Mouse (Mus musculus): Measurements from ENCODE around the gene Gnao1.

DNA sequence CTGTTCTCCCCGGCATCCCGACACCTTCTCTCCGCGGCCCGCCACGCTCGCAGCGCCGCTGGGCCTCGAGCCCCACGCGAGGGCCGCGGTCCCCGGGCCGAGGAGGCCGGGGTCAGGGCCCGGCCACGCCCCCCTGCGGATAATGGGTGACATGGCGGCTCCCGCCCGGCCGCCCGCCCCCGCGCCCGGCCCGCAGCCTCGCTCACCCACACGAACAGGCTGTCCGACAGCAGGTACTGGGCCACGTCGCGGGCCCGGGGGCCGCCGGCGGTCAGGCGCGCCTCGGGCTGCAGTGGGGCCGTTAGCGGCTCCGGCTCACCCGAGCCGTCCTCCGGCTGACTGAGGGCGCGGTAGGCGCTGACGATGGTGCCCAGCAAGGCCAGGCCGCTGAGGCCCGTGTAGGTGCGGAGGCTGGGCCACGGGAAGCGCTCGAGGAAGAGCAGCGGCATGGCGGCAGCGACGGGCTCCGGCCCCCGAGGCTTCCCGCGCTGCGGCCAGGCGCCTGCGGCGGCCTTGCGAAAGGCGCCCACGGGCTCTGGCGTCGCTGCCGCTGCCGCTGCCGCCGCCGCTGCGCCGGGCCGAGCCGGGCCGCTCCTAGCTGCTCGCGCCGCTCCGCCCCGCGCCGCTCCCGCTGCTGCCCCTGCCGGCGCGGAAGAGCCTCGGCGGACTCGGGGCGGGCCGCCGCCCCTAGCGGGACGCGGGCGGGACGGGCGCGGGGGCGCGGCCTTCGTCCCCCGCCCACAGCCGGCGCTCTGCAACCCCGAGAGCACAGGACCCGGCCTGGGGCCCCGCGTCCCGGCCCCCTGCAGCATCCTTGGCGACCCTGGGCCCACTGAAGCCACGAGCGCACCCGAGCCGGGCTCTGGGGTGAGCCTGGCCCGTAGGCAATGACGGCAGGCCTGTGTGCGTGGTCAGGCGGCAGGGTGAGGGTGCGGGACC lies 202.5 kb downstream of the Gnao1 start, which contains the start of gene Amfr:
- peak; percentile 29; the same call in 1 of the 2 replicates for TF ChIP-seq CTCF (IDR thresholded peaks at IDR 0.05; ENCODE audit: insufficient read depth, low read depth, low read length)
- TF ChIP-seq POLR2A (IDR thresholded peaks at IDR 0.05; ENCODE audit: insufficient read depth, low read depth, low read length), result peak; percentile 22; the same call in 1 of the 2 replicates

Data from olfactory bulb, adult 2 months (tissue).